Mouse (Mus musculus) layer of hippocampus, postnatal 36 days (tissue): ENCODE results near the gene Mast2. TPM values are rescaled to one million over a fixed set of nuclear protein-coding genes. Genes with fewer than 3 reads are reported as not detected.
A peak's percentile ranks its signal among the peaks of the same experiment; 100 is the strongest.

Experiments
- DNase-seq, 2 experiments: peaks; one replicate each; pipeline ENCODE4 v3.0.0; 2022
- total RNA-seq, 2 experiments: library from RNA; stranded (reverse); gene quantifications; 2 replicates each; pipeline ENCODE4 v1.2.3; 2021

Gene Mast2
- total RNA-seq, 2 experiments from 2014 or later: 101 to 105 TPM

DNA sequence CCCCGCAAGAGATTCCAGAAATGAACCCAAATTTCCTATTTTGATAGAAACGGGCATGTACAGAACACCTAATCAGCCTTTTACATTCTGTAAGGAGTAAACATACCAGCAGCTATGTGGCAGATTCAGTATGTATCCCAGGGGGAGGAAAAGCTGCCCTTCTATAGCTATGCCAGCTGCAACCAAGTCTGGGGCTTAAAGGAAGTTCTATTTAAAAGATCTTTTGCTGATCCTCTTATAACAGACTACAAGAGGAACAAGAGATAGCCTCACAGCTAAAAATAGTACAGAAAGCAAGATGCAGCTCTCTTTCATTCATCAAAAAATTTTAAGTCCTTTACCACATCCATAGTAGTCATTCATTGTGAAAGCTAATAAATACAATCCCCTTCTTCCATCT, 57.3 kb downstream of the Mast2 start:
- no peak for DNase-seq

DNA sequence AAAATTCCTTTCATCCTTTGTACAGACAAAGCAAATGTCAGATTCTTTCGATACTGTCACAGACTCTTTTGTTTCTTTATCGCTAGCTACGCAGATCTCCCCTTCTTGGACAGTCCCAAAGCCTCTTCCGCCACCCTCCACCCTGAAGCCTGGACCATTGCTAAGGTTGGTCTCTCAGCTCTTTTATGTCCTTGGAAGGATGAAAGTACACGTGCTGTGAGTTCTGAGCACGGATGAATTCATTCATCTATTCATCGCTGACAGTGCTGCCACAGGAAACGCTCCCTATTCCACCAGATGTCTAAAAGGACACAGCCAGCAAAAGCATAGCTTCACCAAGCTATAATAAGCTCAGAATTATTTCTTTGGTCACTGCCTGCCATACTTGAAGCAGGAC, 58.0 kb downstream of the Mast2 start:
- peak; percentile 20 to 29 for DNase-seq

DNA sequence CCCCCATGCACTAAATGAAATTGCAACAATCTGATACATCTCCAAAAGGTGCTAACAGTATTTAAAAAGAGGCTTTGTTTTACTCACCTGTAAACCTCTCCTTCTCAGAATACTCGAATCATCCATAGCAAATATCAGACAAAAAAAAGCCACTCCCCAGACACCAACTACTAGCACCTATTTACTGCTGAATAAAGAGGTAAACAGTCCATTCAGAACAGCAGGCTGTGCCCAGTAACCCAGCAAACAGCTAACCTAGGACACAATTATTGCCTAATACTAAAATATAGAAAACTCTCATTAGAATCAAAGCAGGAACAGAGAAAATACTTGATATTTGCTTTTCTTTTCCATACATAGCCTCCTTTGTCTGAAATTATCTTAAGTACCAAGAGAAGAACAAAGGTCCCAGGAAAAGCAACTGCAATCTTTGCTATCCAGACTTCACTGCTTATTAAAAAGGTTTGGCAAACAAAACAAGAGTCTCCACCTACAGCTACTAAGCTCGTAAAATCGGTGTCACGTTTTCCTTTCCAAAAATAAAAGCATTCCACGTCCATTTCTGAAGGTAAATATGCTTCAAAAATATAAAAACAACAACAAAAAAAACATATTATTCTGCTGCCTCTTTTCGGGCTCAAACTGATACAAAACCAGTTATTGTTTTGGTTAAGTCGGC, 58.6 kb downstream of the Mast2 start:
- no peak for DNase-seq

DNA sequence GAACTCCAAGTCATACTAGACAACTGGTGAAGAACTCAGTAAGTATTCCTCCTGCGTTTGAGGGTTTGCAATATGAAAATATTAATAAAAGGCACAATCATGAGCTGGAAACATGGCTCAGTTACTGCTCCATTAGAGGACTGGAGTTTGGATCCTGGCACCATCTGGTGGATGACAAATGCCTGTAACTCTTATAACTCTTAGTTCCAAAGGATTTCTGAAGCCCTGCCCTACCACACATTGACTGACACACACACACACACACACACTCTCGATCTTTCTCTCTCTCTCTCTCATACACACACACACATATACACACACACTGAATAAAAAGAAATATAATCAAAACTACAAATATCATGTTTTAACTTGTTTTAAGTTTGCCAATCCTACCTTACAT, 60.1 kb downstream of the Mast2 start:
- DNase-seq: peak in 1 of 2 experiments; percentile 30

DNA sequence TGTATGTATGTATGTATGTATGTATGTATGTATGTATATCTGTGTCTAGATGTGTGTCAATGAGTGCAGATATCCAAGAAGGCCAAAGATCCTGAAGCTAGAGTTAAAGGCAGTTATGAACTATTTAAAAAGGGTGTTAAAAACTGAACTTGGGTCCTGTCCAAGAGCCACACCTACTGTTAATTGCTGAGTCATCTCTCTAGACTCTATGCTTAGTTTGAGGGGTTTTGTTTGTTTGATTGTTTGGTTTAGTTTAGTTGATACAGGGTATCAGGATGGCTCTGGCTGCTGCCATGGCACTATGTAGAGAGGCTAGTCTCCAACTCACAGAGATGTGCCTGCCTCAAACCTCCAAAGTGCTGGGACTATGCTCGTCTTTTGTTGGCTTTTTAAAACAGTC, 61.3 kb downstream of the Mast2 start:
- no peak for DNase-seq

DNA sequence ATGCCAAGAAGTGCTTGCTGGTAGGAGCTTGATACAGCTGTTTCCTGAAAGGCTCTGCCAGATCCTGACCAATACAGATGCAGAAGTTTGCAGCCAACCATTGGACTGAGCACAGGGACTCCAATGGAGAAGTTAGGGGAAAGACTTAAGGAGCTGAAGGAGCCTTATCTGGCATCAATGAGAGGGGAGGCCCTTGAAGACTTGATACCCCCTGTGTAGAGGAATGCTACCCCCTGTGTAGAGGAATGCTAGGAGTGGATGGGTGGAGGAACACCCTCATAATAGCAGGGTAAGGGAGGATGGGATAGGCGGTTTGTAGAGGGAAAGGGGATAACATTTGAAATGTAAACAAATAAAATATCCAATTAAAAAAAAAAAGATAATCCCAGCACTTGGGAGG, 65.9 kb downstream of the Mast2 start:
- DNase-seq: no peak

DNA sequence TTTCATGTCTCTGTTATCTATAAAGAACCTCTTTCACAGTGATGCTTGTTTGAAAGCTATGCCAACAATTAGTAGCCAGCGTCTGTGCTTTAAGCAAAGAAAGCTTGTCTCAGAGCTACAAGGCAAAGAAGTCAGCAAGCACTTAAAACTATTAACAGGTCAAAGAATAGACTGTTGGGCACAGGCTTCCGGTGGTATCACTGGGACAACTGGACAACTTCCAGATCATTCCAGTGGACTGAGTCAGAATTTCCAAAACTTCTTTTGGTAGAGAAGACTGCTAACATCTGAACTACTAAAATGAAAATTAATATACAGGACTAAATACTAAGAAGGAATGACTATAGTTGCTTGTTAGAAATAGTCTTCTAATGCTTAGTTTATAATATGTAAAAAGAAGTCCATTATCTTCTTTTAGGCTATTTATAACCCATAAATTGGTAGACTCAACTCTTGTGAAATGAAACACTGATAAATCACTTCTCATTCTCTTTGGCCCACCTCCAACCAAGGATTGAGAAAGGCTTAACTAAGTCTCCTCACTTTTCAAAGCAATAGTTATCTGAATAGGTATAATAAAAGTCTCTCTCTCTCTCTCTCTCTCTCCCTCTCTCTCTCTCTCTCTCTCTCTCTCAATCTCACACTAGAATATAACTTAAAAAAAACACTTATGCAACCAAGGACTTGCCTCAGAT, 85.9 kb downstream of the Mast2 start:
- DNase-seq: no peak

DNA sequence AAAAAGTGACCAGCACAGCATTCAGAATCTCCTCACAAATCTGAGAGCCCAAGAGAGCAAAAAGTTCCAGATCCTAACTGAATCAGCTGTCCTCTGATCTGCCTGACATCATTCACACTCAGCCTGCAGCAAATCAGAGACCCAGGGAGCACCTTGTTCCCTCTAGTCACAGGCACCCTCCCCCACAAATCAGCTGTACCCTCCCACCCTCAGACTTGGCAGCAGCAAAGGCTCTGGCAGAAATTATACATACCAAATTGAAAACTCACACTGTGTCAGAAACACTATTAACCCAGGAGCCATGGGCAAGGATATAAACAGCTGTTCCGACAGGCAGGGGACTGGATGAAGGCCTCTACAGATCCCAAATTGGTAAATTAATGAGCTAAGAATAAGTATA, 92.3 kb downstream of the Mast2 start:
- peak; percentile 66 to 72 for DNase-seq

DNA sequence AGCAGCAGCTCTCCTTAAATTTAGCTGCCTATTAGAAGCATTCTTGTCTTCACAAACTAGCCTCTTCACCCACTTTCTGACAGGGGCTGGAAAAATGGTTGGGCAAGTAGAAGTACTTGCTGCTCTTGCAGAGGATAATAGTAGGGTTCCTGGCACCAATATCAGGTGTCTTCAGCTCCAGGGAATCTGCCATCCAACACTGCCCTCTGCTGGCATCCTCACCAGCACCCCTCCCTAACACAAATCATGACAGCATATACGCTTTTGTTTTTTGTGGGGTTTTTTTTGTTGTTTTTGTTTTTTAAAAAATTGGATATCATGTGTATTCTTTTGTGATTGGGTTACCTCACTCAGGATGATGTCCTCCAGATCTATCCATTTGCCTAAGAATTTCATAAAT, 105.9 kb downstream of the Mast2 start:
- DNase-seq: no peak

DNA sequence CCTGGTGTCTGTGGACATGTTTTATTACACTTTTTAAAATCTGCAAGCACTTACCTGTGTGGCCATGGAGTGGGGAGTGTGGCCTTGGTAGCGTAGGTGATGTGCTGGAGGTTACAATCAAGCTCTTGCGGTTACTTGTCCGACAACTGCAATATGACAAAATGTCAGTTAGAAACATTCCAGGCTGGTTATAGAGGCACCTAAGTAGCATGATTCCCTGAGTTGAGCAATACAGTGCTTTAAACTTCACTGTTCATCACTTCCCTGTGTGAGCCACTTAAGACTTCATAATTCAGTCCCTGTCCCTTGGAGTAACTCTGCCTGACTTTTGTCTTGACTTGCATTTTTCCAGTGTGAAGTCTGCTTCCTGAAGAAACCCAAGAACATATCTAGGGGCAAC, 111.1 kb downstream of the Mast2 start:
- no peak for DNase-seq

DNA sequence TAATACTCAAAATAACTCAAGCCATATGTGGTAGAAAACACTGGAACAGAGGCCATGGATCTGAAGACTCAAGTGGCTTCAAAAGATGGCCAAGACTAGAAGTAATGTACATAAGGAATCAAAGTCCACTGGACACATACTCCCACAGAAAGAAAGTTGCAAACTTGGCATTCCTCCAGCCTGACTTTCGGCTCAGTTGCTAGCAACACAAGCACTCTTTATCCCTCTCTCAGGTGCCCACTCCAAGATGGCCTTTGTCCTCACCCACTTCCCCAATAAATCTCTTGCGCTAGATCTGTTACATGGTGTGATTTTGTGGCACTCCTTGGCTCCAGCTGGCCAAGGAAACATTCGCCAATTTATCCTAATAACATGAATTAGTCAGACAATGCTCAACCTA, 111.5 kb downstream of the Mast2 start:
- DNase-seq: no peak

DNA sequence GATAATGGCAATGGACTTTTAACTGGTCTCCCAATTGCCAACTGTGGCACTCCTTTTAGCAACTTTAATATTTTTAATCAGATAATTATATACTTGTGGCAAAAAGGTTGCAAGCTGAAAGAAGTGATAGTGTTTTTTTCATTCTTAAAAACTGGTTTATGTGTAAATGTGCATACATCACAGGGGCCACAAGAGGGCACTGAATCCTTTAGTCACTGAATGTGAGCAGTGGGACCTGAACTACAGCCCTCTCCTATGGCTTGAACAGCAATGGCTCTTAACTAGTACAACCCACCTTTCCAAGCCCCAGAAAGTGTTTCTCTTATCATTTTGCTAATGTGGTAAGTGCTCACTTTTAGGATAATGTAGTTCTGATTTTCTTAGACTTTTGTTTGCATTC, 121.9 kb downstream of the Mast2 start:
- DNase-seq: peak; percentile 30 to 45

DNA sequence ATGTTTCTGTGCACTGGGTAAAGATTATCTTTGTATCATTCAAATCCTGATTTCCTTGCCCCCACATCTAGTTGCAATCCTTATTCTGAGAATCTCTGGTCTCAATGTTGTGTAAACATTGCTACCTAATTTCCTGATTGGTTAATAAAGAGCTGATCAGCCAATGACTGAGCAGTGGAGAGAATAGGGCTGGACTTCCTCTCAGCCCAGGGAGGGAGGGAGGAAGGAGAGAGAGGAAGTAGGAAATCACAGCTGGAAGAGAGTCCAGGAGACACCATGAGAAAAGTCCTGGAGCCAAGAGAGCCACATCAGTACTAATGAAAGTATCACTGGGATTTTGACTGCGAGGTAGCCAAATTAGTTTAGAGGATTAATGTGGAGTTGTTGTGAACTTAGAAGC, 127.7 kb downstream of the Mast2 start:
- no peak for DNase-seq

DNA sequence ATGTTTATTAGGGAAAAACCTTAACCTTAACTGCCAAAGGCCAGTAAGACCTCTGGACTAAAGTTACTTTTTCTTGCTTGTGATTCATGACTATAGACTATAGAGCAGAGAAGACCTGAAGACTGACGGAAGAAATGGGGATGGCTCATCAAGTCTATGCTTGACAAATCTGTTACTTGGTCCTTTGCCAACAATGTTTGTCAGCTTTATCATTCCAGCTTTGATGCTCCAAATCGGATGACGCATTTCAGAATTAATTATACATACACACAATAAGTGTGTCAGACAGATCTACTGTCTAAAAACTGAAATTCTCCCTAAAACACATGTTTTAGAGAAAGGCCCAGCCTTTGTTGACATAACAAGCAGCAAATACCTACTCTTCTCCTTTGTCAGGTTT, 134.7 kb downstream of the Mast2 start:
- no peak for DNase-seq

DNA sequence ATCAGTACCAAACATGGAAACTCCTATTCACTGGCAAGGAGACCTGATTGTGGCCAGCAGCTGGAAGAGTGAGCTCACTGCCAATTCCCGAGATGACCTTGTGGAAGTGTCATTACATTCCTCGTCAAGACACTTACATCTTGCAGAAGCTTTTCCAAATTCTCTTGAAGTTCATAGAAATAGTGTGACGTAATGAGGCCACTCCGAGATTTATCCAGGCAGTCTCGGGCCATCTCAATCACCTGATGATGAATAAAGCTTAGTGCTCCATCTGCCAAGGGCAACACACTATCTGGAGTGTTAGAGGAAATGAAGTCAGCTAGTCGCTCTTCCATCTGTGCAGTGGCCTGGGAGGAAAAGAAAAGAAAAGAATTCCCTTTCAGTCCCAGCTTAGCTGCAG, 141.9 kb downstream of the Mast2 start:
- no peak for DNase-seq

DNA sequence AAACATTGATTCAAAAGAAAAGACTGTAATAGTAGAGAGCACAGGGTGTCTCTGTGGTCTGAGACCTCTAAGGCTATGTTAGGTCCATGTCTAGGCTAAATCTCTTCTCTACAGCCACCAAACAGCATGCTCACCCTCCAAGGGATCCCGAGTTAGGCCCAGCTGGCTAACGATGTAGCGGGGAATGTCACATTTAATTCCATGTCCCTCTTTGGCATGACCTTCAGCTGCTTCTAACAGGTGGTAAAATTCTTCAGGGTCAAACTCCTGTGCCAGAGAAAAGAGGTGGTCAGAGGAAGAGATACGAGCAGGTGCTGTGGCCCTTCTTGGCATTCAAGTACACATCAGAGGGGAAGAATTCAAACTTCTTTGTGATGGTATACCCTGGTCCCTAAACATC, 146.4 kb downstream of the Mast2 start:
- no peak for DNase-seq

DNA sequence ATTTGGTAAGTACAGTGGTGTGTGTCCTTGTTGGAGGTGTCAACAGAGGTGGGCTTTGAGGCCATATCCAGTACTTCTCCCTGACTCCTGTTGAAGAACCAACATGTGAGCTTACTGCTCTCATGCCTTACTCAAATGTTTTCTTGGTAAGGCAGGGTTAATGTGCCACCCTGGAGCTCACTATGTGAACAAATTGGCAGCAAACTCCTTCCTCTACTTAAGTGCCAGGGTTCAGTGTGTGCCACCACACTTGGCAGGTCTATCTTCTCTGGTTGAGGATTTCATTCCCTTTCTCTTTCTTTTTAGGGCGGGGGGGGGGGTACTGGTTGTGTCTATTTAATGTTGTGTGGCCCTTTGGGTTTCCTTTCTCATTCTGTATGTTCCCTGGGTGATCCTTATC, 159.4 kb downstream of the Mast2 start:
- no peak for DNase-seq

DNA sequence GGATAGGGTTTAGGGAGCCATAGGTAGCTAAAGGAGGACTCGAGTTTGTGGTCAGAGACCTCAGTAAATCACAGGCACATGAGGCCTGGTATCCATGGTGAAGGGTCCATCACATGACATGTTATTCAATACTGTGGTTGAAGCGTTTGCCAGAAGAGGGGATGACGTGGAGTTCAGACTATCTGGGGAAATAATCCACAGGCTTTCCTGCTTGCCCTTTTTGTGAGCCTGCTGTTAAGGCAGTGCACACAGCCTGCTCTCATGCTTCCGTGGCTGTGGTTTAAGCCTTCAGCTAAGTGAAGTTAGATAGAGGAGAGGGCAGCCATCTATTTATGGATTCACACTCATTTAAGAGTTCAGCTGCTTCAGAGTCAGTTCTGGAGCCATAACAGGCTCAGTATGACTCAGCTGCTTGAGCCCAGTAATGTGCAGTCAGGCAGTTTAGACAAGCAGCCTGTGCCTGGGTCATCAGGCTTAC, 163.1 kb downstream of the Mast2 start:
- peak in 1 of 2 experiments; percentile 8 for DNase-seq

DNA sequence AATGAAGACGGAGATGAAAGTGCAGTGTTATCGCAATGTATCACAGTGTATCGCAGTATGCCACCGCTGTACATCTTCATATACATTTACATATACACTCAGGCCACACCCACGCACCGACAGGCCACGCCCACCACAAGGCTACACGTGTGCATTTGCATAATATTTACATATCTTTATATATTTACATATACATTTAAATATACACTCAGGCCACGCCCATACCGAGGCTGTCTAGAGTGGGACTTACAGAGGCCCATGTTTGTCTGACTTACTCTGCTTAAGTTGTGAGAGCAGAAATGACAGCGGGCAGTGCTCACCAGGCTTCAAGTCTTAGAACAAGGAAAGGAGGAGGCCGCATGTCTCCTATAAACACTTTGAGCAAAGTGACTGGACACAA, 170.7 kb downstream of the Mast2 start:
- no peak for DNase-seq

DNA sequence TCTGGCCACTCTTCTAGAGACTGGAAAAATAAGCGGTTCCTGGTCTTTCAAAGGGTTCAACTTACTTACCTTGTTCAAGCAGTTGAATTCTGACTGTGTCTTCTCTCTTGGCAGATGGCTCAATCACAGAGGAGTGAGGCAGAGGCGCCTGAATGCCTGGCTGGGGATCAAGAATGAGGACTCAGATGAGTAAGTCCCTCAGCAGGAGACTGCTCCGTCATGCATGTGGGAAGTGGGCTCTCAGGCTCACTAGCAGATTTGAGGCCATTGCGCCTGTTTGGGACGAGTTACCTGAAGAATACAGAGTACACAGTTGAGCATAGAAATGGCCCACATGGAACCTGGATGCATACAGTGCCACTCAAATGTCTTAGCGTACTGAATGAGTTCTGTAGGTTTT, 172.4 kb downstream of the Mast2 start:
- DNase-seq: peak in 1 of 2 experiments; percentile 14

DNA sequence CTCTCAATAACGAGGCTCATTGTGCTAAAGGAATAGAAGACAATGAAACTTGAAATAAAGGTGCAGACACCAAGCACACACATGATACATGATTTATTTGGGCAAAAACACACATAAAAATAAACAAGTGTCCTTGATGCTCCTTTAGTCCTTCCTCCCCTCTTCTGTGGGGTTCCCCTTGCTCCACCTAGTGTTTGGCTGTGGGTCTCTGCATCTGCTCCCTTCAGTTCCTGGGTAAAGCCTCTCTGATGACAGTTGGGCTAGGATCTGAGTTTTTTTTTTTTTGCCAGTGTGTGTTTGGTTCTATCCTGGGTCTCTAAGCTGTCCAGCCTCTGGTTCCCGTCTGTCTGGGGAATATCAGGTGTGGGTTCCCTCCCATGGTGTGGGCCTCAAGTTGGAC, 181.8 kb downstream of the Mast2 start:
- DNase-seq: no peak

DNA sequence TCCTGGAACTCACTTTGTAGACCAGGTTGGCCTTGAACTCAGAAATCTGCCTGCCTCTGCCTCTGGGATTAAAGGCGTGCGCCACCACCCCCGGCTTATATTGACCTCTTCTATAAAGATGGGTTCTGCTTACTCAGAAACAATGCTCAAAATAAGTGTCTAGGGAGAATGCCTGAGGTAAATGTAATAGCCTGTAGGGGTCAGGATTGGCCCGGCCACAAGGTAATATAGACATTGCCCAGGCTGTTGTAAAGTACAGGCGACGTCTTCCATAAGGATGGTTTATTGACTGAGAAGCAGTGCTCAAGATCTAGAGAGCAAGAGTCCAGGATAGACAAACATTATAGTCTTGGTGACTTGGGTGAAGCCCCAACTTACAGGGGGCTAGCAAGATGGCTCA, 195.8 kb downstream of the Mast2 start:
- no peak for DNase-seq
